Mouse (Mus musculus) spleen, adult 2 months (tissue): Measurements from ENCODE around the gene Plekha5.

ENCODE experiments used
- CTCF ChIP-seq: fragments of 200-500 bp; IDR thresholded peaks from 2 replicates; pipeline ENCODE4 v1.5.1; 2011; ENCODE audit warnings: mild to moderate bottlenecking, inconsistent platforms; ENCODE audit not compliant: insufficient read depth, insufficient read length, insufficient replicate concordance; ENCODE audit errors: extremely low read depth
- POLR2A ChIP-seq: fragments of 200-500 bp; IDR thresholded peaks from 2 replicates; pipeline ENCODE4 v1.6.1; 2011; ENCODE audit warnings: low read depth, low read length, inconsistent platforms

DNA sequence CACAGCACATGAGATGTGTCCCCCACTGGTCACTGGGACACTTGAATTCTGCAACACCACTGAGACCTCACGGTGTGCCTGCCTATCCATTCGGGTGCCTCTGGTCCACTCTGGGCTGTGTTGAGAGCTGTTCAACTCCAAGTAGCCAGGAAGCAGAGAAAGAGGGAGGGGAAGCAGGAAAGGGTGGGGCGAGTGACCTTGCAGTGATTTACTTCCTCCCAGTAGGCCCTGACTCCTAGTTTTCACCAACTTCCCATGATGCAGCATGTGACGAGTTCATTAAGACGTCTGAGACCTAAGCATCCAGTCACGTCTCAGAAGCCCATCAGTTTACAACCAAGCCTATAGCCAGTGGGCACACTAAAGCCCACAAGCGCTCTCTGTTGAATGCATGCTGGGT, 78.0 kb downstream of the Plekha5 start:
- TF ChIP-seq CTCF (no peak), POLR2A (no peak)
